Mouse (Mus musculus): ENCODE measurements at regions not wholly inside any gene's neighbourhood (a gene's known extent, or its start where the extent isn't known, plus 50 kb on each side); places are given as distances from the start of the nearest gene placed in this dataset.

DNA sequence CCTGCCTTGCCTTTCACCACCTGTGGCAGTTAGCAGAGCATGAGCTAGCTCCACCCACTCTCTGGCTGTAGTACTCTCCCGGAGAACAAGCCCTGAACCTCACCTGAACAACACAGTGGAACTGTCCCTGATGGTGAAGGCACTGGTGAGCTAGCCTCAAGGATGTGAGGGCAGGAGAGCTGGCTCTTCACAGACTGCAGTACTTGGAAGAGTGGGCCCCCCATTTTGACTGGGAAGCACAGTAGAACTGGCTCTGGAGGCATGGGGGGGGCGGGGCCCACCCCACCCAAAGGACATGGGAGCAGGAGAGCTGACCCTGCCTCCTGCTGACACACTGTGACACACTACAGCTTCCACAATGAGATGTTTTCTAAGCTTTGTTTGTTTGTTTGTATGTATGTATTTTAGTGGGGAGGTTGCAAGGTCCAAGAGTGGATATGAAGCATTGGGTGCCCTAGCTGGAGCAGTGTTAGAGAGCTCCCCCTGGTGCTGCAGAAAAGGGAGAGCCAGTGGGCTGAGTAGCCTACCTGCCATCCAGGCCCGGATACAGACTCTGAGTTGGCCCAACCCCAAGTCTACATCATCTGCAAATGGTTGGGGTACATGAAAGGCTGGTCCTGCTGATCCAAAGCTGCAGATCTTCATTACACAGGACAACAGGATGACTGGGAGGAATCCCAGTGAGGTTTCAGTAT is 86.4 kb upstream of the Galnt15 start:
- TF ChIP-seq POLR2A (IDR thresholded peaks at IDR 0.05; ENCODE audit: insufficient read depth, low read depth, low read length) (no peak), CTCF (IDR thresholded peaks at IDR 0.05; ENCODE audit: insufficient read depth, low read depth, low read length) (0 out of 2 replicates have a peak, but pooled peaks have one; percentile 14)
